Mouse (Mus musculus): ENCODE measurements around the gene Ddx55. TPM values are rescaled to one million over a fixed set of nuclear protein-coding genes. Genes with fewer than 3 reads are reported as not detected.
A peak's percentile ranks its signal among the peaks of the same experiment; 100 is the strongest.
"Not testable (repeated sequence)": the region's sequence is repeated elsewhere in the genome, so short reads cannot be mapped to it uniquely, and the experiment has no call there.

Gene Ddx55
- polyA plus RNA-seq, 1 experiment from 2014 or later = 18.5 TPM

DNA sequence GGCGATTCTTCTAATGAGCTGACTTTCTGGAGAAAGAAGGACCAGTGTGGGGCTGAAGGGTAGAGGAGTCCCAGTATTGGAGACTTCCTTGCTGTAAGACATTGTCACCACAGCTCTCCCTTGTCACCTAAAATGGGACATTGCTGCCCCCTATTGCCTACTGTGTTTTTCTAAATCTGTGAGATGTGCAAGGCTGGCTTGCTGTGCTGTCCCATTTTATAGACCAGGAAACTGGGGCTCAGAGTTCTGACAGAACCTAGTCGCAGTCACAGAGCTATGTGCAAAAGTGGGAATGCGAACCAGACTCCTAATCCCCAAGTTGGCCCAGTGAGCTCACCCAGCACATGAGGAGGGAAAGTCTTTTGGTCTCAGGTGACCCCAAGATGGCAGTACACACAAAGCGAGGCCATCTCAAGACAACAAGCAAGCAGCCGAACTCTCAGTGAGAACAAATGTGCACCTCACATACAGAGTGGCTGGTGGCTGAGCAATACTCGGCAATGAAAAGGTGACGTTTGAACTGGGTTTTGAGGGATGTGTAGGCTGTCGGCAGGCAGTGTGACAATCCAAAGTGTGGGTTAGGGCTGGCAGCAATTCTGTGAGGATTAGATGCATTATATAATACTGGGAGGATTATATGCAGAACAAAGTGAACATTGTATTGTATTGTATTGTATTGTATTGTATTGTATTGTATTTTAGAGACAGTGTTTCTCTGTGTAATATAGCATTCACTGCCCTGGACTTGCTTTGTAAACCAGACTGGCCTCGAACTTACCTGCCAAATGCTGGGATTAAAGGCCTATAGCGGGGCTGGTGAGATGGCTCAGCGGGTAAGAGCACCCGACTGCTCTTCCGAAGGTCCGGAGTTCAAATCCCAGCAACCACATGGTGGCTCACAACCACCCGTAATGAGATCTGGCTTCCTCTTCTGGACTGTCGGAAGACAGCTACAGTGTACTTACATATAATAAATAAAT lies 13.6 kb upstream of the Ddx55 start:
- WGBS = 78% methylated on average over 15 of the region's 16 CpGs
- H3K4me3 ChIP-seq (replicated peaks) = no peak overlapping the region

GRCm38 (mm10) chr5:124539905-124540304 lies 12.8 kb upstream of the Ddx55 start:
- Histone ChIP-seq H3K4me3 (replicated peaks) (peak overlapping the region; percentile 98), H3K27ac (peak overlapping the region; percentile 62; the same call in 1 of the 2 replicates), H3K4me2 (peak overlapping the region; percentile 45), H3K9ac (replicated peaks) (no peak overlapping the region), H3K27me3 (0 out of 2 replicates have a peak, but pooled peaks cover 6% of the 10 kb centered on the region), H3K36me3 (peaks cover 20% of the 10 kb centered on the region), H3K9me3 (no peaks in the 10 kb centered on the region), H3K4me1 (replicated peaks) (peaks cover 18% of the 10 kb centered on the region)
- WGBS = 75% methylated on average over 4 of the region's 4 CpGs
- ATAC-seq (ENCODE audit: insufficient number of reproducible peaks, insufficient read depth, low FRiP score, low TSS enrichment, low read depth) = no peak

More for the DNA sequence above, 13.6 kb upstream of the Ddx55 start:
- Histone ChIP-seq H3K4me1 (replicated peaks) (peaks cover 18% of the 10 kb centered on the region), H3K9ac (replicated peaks) (no peak overlapping the region), H3K9me3 (no peaks in the 10 kb centered on the region), H3K27me3 (0 out of 2 replicates have a peak, but pooled peaks cover 6% of the 10 kb centered on the region), H3K4me2 (no peak overlapping the region), H3K27ac (no peak overlapping the region), H3K36me3 (peaks cover 12% of the 10 kb centered on the region)
- no peak for ATAC-seq (ENCODE audit: insufficient number of reproducible peaks, insufficient read depth, low FRiP score, low TSS enrichment, low read depth)

GRCm38 (mm10) chr5:124540383-124540786 lies 12.3 kb upstream of the Ddx55 start, which contains the start of gene Tmed2:
Gene Tmed2 (plus strand): TSS chr5:124540695.
- Histone ChIP-seq H3K27me3 (0 out of 2 replicates have a peak, but pooled peaks cover 6% of the 10 kb centered on the region), H3K27ac (peak within 1 kb of the TSS; percentile 89), H3K4me2 (peak within 1 kb of the TSS; percentile 72), H3K9me3 (no peaks in the 10 kb centered on the region), H3K4me1 (replicated peaks) (peaks cover 18% of the 10 kb centered on the region), H3K9ac (replicated peaks) (peak within 1 kb of the TSS; percentile 94), H3K36me3 (peaks cover 25% of the 10 kb centered on the region), H3K4me3 (replicated peaks) (peak within 1 kb of the TSS; percentile 98)
- ATAC-seq (ENCODE audit: insufficient number of reproducible peaks, insufficient read depth, low FRiP score, low TSS enrichment, low read depth) = peak; percentile 92
- WGBS = 1% methylated on average over 35 of the region's 35 CpGs

DNA sequence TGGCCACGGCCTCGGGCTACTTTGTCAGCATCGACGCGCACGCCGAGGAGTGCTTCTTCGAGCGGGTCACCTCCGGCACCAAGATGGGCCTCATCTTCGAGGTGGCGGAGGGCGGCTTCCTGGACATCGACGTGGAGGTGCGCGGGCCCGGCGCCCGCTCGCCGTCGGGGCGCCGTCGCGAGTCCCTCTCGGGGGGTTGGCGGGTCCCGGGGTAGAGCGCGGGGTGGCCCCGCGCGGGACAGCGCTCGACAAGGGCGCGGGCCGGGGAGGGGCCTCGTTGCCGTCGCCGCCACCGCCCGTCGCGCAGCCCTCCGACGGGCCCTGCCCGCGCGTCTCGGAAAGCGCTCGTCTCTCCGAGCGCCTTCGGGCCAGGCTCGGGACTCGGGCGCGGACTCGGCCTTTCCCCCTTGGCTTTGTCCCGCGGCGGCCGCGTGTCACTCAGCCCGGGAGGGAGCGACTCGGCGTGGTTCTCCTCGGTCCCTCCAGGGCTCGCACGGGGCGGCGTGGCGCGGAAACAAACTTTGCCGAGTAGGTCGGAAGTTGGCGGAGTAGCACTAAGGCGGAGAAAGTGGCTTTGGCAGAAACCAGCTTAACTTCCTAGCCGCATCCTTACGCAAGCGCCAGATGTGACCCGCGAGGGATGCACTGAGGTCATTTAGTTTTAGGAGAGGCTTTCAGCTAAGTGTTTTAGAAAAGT lies 11.6 kb upstream of the Ddx55 start:
- H3K27me3 ChIP-seq = 0 out of 2 replicates have a peak, but pooled peaks cover 3% of the 10 kb centered on the region
- H3K36me3 ChIP-seq = peaks cover 32% of the 10 kb centered on the region
- H3K4me3 ChIP-seq (replicated peaks) = peak overlapping the region; percentile 98
- H3K9ac ChIP-seq (replicated peaks) = peak overlapping the region; percentile 94
- peak; percentile 62 for ATAC-seq (ENCODE audit: insufficient number of reproducible peaks, insufficient read depth, low FRiP score, low TSS enrichment, low read depth)
- peak overlapping the region; percentile 89 for H3K27ac ChIP-seq
- H3K4me2 ChIP-seq = peak overlapping the region; percentile 72
- 0% methylated on average over 54 of the region's 89 CpGs for WGBS
- H3K9me3 ChIP-seq = no peaks in the 10 kb centered on the region
- H3K4me1 ChIP-seq (replicated peaks) = peaks cover 18% of the 10 kb centered on the region

DNA sequence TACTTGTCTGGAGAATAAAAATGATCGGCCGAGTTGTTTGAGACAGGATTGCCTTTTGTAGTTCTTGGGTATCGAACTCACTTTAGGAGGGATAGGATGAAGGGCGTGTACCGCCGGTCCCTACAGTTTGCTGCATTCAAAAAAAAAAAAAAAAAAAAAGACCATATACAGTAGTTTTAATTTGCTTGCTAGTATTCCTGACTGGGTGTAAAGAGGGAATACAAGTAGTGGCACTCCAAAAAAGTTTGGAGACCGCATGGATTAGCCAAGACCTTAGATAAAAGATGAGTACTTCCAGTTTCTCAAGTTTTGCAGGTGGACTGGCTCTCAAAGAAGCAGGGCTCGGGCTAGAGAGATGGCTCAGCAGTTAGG lies 11.1 kb upstream of the Ddx55 start:
- H3K4me2 ChIP-seq = peak overlapping the region; percentile 72
- ATAC-seq (ENCODE audit: insufficient number of reproducible peaks, insufficient read depth, low FRiP score, low TSS enrichment, low read depth) = no peak
- no peaks in the 10 kb centered on the region for H3K9me3 ChIP-seq
- 12% methylated on average over 8 of the region's 8 CpGs for WGBS
- peaks cover 37% of the 10 kb centered on the region for H3K36me3 ChIP-seq
- H3K9ac ChIP-seq (replicated peaks) = peak overlapping the region; percentile 94
- H3K27me3 ChIP-seq = 0 out of 2 replicates have a peak, but pooled peaks cover 3% of the 10 kb centered on the region
- peaks cover 16% of the 10 kb centered on the region for H3K4me1 ChIP-seq (replicated peaks)
- H3K27ac ChIP-seq = peak overlapping the region; percentile 89; the same call in 1 of the 2 replicates
- peak overlapping the region; percentile 98 for H3K4me3 ChIP-seq (replicated peaks)

DNA sequence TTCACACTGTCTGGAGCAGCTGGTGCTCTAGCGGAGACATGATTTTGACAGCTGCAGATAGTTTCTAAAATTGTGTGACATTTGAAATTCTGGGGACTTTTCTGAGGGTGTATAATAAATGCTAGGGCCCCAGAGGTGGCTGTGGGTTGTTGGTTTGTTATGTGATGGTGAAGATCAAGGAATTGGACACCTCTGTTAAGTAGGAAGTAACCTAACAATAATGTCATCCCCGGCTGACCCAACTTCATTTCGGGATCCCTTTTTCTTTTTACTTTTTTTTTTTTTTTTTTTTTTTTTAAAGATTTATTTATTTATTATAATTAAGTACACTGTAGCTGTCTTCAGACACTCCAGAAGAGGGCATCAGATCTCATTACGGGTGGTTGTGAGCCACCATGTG lies 1.9 kb upstream of the Ddx55 start:
- H3K4me1 ChIP-seq (replicated peaks) = peaks cover 11% of the 10 kb centered on the region; the same call in 1 of the 2 replicates
- H3K4me3 ChIP-seq (replicated peaks); ATAC-seq (ENCODE audit: insufficient number of reproducible peaks, insufficient read depth, low FRiP score, low TSS enrichment, low read depth); H3K9ac ChIP-seq (replicated peaks); H3K4me2 ChIP-seq; H3K27me3 ChIP-seq; H3K27ac ChIP-seq; H3K9me3 ChIP-seq: not testable (repeated sequence)
- WGBS = 83% methylated on average over 4 of the region's 4 CpGs
- peaks cover 49% of the 10 kb centered on the region for H3K36me3 ChIP-seq

DNA sequence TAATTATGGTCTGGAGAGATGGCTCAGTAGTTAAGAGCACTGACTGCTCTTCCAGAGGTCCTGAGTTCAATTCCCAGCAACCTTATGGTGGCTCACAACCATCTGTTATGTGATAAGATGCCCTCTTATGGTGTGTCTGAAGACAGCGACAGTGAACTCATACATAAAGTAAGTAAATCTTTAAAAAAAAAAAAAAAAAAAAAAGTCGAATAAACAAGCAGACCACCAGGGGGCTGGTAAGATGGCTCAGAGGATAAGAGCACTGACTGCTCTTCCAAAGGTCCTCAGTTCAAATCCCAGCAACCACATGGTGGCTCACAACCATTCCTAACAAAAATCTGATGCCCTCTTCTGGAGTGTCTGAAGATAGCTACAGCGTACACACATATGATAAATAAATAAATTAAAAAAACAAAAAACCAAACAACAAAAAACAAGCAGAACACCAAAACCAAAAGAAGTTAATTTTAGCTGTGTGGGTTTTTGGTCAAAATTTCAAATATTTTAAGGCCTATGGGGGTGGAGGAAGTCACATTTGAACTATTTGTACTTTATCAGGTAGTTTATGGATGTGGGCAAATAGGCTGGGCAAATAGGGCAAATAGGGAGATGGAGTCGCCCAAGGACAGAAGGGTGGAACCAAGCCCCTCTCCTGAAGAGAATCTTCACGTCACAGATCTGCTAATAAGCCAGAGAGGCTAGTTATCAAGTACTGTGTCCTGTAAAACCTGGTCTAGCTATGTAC lies 1.1 kb upstream of the Ddx55 start:
- H3K36me3 ChIP-seq = peaks cover 49% of the 10 kb centered on the region
- H3K27ac ChIP-seq = peak overlapping the region; percentile 80
- H3K4me3 ChIP-seq (replicated peaks) = peak overlapping the region; percentile 93
- H3K4me1 ChIP-seq (replicated peaks) = peaks cover 11% of the 10 kb centered on the region; the same call in 1 of the 2 replicates
- WGBS = 36% methylated on average over 5 of the region's 5 CpGs
- peak overlapping the region; percentile 75 for H3K9ac ChIP-seq (replicated peaks)
- not testable (repeated sequence) for ATAC-seq (ENCODE audit: insufficient number of reproducible peaks, insufficient read depth, low FRiP score, low TSS enrichment, low read depth); H3K27me3 ChIP-seq; H3K9me3 ChIP-seq
- H3K4me2 ChIP-seq = peak overlapping the region; percentile 82

DNA sequence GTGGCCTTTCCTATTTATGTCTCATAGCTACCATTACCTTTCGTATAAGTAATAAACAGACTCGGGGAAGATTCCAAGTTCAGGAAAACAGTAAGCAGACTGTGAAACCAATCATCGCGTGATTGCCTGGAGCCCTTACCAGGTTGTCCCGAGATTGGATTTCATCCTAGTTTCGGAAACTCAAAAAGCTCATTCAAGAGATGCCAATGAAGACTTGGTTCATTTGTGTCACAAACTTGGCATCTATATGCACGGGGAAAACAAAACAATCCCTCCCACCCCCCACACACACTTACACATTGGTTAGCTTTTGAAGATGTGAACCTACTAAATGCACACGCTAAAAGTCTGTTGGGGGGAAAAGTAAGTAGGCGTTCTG lies 581 bp upstream of the Ddx55 start:
- Histone ChIP-seq H3K27ac (peak overlapping the region; percentile 80), H3K4me2 (peak overlapping the region; percentile 82), H3K4me3 (replicated peaks) (peak overlapping the region; percentile 93), H3K9me3 (no peaks in the 10 kb centered on the region), H3K4me1 (replicated peaks) (peaks cover 11% of the 10 kb centered on the region; the same call in 1 of the 2 replicates), H3K9ac (replicated peaks) (peak overlapping the region; percentile 75), H3K36me3 (peaks cover 49% of the 10 kb centered on the region), H3K27me3 (no peaks in the 10 kb centered on the region)
- WGBS = 11% methylated on average over 9 of the region's 9 CpGs
- ATAC-seq (ENCODE audit: insufficient number of reproducible peaks, insufficient read depth, low FRiP score, low TSS enrichment, low read depth) = no peak

DNA sequence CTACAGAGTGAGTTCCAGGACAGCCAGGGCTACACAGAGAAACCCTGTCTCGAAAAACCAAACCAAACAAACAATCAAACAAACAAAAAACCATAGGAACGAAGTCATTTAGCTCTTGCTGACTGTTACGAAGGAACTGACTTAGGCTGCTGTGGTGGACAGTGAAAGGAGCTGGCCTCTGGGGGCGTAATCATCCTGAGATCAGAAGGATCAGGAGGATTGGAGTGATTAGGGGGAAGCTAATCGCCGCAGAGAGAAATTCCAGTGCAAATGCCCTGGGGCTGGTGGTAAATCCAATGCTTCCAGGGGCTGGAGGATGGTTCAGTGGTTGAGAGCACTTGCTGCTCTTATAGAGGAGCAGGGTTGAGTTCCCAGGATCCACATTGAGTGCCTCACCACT lies 943 bp downstream of the Ddx55 start:
- Histone ChIP-seq H3K4me2 (peak overlapping the region; percentile 82), H3K9me3 (no peaks in the 10 kb centered on the region), H3K4me3 (replicated peaks) (peak overlapping the region; percentile 93; the same call in 1 of the 2 replicates), H3K27ac (no peak overlapping the region), H3K9ac (replicated peaks) (no peak overlapping the region), H3K27me3 (no peaks in the 10 kb centered on the region), H3K4me1 (replicated peaks) (peaks cover 11% of the 10 kb centered on the region; the same call in 1 of the 2 replicates), H3K36me3 (peaks cover 50% of the 10 kb centered on the region)
- no peak for ATAC-seq (ENCODE audit: insufficient number of reproducible peaks, insufficient read depth, low FRiP score, low TSS enrichment, low read depth)
- 65% methylated on average over 6 of the region's 6 CpGs for WGBS

DNA sequence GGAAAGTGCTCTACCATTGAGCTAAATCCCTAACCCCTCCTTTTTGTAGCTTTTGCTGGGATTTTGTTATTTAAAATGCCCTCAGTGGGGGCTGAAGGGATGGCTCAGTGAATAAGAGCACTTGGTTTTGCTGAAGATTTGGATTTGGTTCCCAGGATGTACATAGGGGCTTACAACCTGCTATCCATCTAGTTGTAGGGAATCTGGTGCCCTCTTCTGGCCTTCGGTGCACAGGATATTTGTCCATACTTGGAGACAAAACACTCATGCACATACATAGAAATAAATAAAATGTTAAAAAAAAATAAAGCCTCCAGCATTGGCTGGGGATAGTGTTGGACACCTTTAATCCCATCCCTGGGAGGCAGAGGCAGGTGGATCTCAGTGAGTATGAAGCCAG lies 2.5 kb downstream of the Ddx55 start:
- ATAC-seq (ENCODE audit: insufficient number of reproducible peaks, insufficient read depth, low FRiP score, low TSS enrichment, low read depth) = no peak
- Histone ChIP-seq H3K27ac (no peak overlapping the region), H3K9ac (replicated peaks) (no peak overlapping the region), H3K36me3 (peaks cover 62% of the 10 kb centered on the region), H3K4me1 (replicated peaks) (peaks cover 11% of the 10 kb centered on the region; the same call in 1 of the 2 replicates), H3K4me2 (no peak overlapping the region), H3K4me3 (replicated peaks) (no peak overlapping the region), H3K9me3 (no peaks in the 10 kb centered on the region), H3K27me3 (no peaks in the 10 kb centered on the region)
- 84% methylated on average over 1 of the region's 1 CpGs for WGBS
